18 mouse cellular contexts compared by ENCODE assay signal in genomic region chr13:46463764-46464163, GRCm38 (mm10). TPM values are rescaled to one million over a fixed set of nuclear protein-coding genes. Genes with fewer than 3 reads are reported as not detected.
"Had no signal": no experiment of that assay in that cellular context is flagged by ENCODE, and none has a peak within 500 bp of the region (broad histone marks: within the 10 kb centered on the region; RNA-seq: fewer than 3 reads in every experiment).

No protein-coding gene starts in this region.

- H3K27ac ChIP-seq: kidney, postnatal 0 days; limb, embryonic 13.5 days; liver, embryonic 14.5 days; midbrain, embryonic 10.5 days; neural tube, embryonic 15.5 days; stomach, embryonic 15.5 days had no signal

- H3K9ac ChIP-seq: limb, embryonic 13.5 days; liver, embryonic 14.5 days; neural tube, embryonic 15.5 days; stomach, embryonic 15.5 days had no signal

- H3K4me2 ChIP-seq: limb, embryonic 13.5 days; neural tube, embryonic 15.5 days; stomach, embryonic 15.5 days had no signal

- H3K36me3 ChIP-seq: limb, embryonic 13.5 days; midbrain, embryonic 10.5 days; neural tube, embryonic 15.5 days; stomach, embryonic 15.5 days had no signal

- H3K4me3 ChIP-seq: limb, embryonic 13.5 days; midbrain, embryonic 10.5 days; myocyte; neural tube, embryonic 15.5 days; stomach, embryonic 15.5 days had no signal

- DNase-seq: kidney, adult 11 months; kidney, adult 9 months; kidney, postnatal 36 days; left cerebral cortex, postnatal 4 days; lung, adult 18-20 months; lung, postnatal 4 days; midbrain, embryonic 14.5 days; right cerebral cortex, postnatal 4 days; spleen, adult 18-20 months had no signal

- H3K4me1 ChIP-seq: limb, embryonic 13.5 days; midbrain, embryonic 10.5 days; stomach, embryonic 15.5 days had no signal

- H3K9me3 ChIP-seq: limb, embryonic 13.5 days; midbrain, embryonic 10.5 days; neural tube, embryonic 15.5 days; stomach, embryonic 15.5 days had no signal

- H3K27me3 ChIP-seq: limb, embryonic 13.5 days; neural tube, embryonic 15.5 days; stomach, embryonic 15.5 days had no signal

RNA-seq across cellular contexts. Expression of gene Cap2, which starts 37.9 kb away (rescaled TPM):
- total RNA-seq: megakaryocyte, adult 5-6 weeks had no signal
- polyA plus RNA-seq: liver, adult 2 months had no signal

RNA-seq across cellular contexts. Expression of gene Rbm24, which starts 45.5 kb away (rescaled TPM):
- total RNA-seq: megakaryocyte, adult 5-6 weeks had no signal
- polyA plus RNA-seq: liver, adult 2 months had no signal
